Mouse (Mus musculus) frontal cortex, adult (tissue): Measurements from ENCODE around the gene Coasy.
"Not testable (repeated sequence)": the region's sequence is repeated elsewhere in the genome, so short reads cannot be mapped to it uniquely, and the experiment has no call there.

ENCODE experiments used
- ATAC-seq: cut with Nextera tagmentation; 2 replicates; pipeline ENCODE4 v1.9.2; 2017; ENCODE audit warnings: mild to moderate bottlenecking, moderate library complexity, mixed read lengths; ENCODE audit not compliant: low TSS enrichment

Coasy gene

DNA sequence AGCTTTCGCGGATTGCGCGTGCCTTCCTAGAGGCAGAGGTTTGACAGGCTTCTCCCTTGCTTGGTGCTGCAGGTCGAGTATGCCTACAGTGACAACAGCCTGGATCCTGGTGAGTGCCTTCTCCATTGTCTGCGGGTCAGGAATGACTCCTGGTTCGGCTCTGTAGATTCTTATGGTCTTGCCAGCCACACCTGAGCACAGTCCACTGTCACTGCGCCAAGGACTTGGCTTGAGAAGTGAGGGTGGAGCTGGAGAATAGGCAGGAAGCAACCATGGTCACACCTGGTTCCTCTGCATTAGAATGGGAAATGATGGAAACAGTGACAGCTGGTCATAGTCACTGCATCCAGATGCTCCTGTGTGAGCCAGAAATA is 5.3 kb downstream of the Coasy start:
- no peak for ATAC-seq

GRCm38 (mm10) chr11:101089931-101090330 is 7.6 kb downstream of the Coasy start:
- no peak for ATAC-seq

GRCm38 (mm10) chr11:101094930-101095313 is 12.6 kb downstream of the Coasy start:
- ATAC-seq = no peak; the same call in 1 of the 2 replicates

GRCm38 (mm10) chr11:101095314-101096024 is 13.1 kb downstream of the Coasy start, which contains the start of gene Psmc3ip:
Gene Psmc3ip (minus strand): TSS chr11:101095436.
- ATAC-seq = peak; percentile 97

- no peak for ATAC-seq
Measured at GRCm38 (mm10) chr11:101098231-101098630, 15.9 kb downstream of the Coasy start.

DNA sequence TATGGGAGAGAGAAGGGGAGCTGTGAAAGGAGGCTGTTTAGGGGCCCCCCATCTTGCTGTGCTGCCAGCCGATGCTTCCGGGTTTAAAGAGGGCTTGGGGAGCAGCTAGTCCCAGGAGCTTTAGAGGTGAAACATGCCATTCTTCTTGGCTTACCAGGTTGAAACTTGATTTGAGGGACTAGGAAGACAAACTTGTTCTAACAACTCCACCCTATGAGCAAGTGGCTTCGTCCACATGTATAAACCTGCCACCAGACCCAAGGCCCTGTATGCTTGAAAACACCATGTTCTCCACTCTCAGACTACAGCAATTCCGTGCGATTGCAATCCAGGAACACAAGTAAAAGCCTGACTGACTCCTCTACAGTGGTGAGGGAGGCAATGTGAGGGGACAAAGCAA is 20.6 kb downstream of the Coasy start:
- no peak for ATAC-seq

DNA sequence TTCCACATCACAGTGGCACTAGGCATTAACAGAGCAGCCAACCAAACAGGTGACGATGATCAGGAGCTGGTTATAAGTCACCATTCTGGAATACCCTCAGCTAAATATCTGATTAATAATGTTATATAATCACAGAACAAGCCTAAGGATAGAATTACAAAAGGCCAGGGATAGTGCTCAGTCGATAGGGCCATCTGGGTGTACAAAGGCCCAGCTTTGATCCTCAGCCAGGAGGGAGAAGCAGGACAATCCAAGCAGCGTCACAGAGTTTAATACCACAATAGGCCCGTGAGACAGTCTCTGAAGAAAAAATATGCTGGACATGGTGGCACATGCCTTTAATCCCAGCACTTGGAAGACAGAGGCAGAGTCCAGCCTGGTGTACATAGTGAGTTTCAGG is 27.0 kb downstream of the Coasy start:
- ATAC-seq = no peak

GRCm38 (mm10) chr11:101110708-101111107 is 28.3 kb downstream of the Coasy start:
- no peak for ATAC-seq

GRCm38 (mm10) chr11:101111178-101111577 is 28.8 kb downstream of the Coasy start:
- no peak for ATAC-seq

DNA sequence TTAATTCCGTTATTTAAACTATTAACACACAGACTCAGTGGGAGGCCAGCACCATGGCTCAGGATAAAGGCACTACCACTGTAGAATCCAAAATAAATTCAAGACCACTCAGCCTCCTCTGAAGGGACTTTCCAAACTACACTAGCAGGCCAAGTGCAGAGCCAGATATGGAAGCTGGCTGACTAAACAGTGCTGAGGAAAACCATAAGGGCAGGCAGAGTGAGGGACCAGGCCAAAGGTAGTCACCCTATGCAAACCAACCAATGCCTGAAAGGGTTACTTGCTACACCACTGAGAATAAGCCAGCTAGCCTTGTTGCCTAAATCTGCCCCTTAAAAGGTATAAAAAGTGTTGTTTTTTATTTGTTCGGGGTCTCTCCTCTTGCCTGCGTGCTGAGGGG is 29.8 kb downstream of the Coasy start:
- no peak for ATAC-seq

DNA sequence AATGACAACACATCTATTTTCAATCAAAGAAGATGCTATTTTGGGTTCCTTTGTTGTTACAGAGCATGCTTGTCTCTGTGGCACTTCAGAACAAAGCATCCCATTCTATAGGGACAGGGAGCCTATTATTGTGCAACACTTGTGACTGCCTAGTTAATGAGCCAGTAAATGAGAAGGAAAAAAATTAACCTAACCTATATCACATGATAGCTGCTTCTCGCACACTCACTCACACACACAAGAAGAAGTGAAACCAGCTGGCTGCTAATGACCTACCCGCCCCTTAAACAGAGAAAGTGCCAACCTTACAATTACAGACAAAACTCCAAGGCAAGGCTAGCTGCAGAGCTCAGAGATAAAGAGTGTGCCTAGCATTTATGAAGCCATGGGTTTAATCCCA is 33.2 kb downstream of the Coasy start:
- ATAC-seq = no peak

- no peak for ATAC-seq
Measured at GRCm38 (mm10) chr11:101118105-101118504, 35.7 kb downstream of the Coasy start.

DNA sequence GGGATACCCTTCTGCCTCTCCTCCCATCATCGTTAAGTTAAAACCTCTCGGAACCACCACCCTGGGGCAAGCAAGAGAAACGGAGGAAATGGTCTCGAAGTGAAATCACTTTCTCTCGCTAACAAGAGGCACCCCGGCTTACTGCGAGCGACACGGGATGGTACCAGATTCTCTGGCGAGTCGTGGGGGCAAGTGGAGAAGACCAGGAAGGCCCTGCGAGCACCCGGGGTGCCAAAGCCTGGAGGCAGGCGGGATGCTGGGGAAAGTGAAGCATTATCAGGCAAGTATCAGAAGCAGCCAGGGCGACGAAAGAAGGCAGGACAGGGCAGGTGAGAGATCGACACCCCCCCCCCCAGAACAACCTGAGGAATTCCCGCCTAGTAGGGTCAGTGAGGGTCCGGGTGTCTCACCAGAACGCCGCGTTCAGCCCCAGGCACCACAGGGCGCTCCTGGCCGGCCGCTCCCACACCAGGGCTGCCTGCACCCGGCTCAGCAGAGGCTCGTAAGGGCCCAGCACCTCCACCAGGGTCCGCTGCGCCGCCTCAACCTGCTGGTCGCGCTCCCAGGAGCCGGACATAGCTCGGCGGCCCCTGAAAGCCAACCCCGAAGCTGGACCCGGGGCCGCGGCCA is 36.9 kb downstream of the Coasy start:
- ATAC-seq = peak; percentile 61

GRCm38 (mm10) chr11:101119761-101120544 is 37.6 kb downstream of the Coasy start, which contains the start of the genes Retreg3 and Tubg1:
Gene Retreg3 (minus strand): TSS chr11:101119893.
Gene Tubg1 (plus strand): TSS chr11:101119938.
- peak; percentile 92 for ATAC-seq

DNA sequence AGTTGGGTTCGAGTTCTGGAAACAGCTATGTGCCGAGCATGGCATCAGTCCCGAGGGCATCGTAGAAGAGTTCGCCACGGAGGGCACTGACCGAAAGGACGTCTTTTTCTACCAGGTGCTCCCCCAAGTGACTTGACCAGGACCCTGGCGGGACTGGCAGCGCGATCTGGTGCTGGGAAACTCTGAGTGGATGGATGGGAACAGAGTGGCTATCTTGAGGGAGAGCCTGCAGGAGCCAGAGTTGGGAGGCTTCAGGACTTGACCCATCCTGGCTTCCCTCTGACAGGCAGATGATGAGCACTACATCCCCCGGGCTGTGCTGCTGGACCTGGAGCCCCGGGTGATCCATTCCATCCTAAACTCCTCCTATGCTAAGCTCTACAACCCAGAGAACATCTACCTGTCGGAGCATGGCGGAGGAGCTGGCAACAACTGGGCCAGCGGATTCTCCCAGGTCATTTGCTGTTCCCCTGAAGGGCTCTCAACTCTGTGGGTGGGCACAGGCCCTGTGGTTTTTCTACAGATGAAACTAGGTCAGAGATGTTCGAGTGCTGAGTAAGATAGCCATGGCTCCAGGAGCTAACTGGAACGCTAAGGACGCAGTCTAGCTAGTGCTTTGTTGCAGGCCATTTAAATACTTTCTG is 38.3 kb downstream of the Coasy start:
- no peak for ATAC-seq

DNA sequence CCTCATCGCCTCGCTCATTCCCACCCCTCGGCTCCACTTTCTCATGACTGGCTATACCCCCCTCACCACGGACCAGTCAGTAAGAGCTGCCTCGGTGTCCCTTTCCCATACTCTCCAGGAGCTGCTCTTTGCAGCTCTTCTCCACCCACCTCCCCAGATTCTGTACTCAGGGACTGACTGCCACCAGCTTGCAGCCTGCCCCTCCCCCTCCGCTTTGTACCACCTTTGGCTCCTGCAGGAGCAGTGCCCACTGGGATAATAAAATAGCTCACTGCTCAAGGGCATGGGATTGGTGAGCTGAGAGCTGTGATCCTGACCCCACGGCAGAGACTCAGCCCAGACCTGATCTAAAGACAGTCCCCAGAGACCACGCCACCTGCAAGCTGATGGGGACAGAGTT is 42.1 kb downstream of the Coasy start:
- ATAC-seq = not testable (repeated sequence)

- not testable (repeated sequence) for ATAC-seq
Measured at GRCm38 (mm10) chr11:101125008-101125407, 42.6 kb downstream of the Coasy start.

DNA sequence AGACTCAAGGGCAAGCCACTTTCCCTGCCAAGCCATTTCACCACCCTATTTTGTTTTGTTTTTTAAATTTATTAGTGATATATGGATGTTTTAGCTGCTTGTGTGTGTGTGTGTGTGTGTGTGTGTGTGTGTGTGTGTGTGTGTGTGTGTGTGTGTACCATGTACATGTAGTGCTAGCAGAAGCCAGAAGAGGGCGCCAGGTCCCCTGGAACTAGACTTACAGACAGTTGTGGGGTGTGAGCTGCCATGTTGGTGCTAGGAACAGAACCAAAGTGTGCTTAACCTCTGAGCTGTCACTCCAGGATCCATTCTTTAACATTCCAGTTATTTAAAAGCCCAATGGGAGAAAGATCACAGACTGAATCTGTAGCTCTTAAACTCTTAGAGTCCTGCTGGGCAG is 44.7 kb downstream of the Coasy start:
- no peak for ATAC-seq

DNA sequence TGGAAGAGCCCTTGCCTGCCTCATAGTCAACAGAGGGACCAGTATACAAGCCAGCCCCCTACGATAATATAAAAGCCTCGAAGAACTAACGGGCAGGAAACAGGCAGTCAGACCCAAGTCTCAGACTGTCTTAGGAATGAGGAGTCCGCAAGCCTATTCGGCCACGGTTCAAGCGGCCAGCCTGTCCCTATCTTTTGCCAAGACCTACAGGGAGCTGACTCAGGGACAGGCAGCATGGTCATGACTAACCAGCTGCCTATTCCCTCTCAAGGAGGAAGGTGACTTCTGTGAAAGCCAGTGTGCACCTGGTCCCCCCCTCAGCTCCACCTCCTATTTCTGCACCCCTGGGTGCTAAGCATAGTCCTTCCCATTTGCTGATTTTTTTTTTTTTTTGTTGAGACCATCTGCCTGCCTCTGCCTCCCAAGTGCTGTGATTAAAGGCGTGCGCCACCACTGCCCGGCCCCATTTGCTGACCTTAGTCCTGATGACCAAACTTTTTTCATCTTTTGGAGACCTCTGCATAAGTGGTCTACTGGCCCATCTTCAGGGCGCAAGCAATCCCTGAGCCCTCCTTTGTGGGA is 46.7 kb downstream of the Coasy start:
- no peak for ATAC-seq

- no peak; the same call in 1 of the 2 replicates for ATAC-seq
Measured at GRCm38 (mm10) chr11:101130056-101130756, 47.8 kb downstream of the Coasy start.

- ATAC-seq = no peak
Measured at GRCm38 (mm10) chr11:101131187-101131586, 48.8 kb downstream of the Coasy start.
